17 mouse cellular contexts compared by ENCODE assay signal in genomic region chr6:126806783-126807182, GRCm38 (mm10). TPM values are rescaled to one million over a fixed set of nuclear protein-coding genes. Genes with fewer than 3 reads are reported as not detected.
DNase-seq lines count a peak whose midpoint lies in the region; ATAC-seq and TF ChIP-seq lines count a peak whose summit lies in the region.
"Had no signal": no experiment of that assay in that cellular context is flagged by ENCODE, and none has a peak within 500 bp of the region (broad histone marks: within the 10 kb centered on the region; RNA-seq: fewer than 3 reads in every experiment).

No protein-coding gene starts in this region.

- H3K9me3 ChIP-seq in liver, embryonic 14.5 days (ENCODE audit: control insufficient read depth, low read length) = no peaks in the 10 kb centered on the region
- H3K9me3 ChIP-seq in liver, embryonic 12.5 days (replicated peaks) = no peaks in the 10 kb centered on the region
- H3K9me3 ChIP-seq: forebrain, embryonic 13.5 days; limb, embryonic 13.5 days; midbrain, embryonic 12.5 days had no signal

- H3K27me3 ChIP-seq in liver, embryonic 14.5 days (ENCODE audit: control insufficient read depth, insufficient read depth, low read length) = no peaks in the 10 kb centered on the region
- H3K27me3 ChIP-seq in liver, embryonic 12.5 days (replicated peaks) = no peaks in the 10 kb centered on the region
- H3K27me3 ChIP-seq: forebrain, embryonic 13.5 days; limb, embryonic 13.5 days; midbrain, embryonic 12.5 days had no signal

- intact Hi-C loops in left cerebral cortex, postnatal 4 days (cut with DNase I) = no loop called here

- no peak overlapping the region for H3K9ac ChIP-seq in liver, embryonic 14.5 days (replicated peaks)
- H3K9ac ChIP-seq in liver, embryonic 12.5 days = no peak overlapping the region
- H3K9ac ChIP-seq: forebrain, embryonic 13.5 days; limb, embryonic 13.5 days; midbrain, embryonic 12.5 days had no signal

- no peak overlapping the region for H3K4me2 ChIP-seq in liver, embryonic 14.5 days (ENCODE audit: low read depth)
- H3K4me2 ChIP-seq in liver, embryonic 12.5 days = no peak overlapping the region
- H3K4me2 ChIP-seq: forebrain, embryonic 13.5 days; limb, embryonic 13.5 days; midbrain, embryonic 12.5 days had no signal

- no peak overlapping the region for H3K27ac ChIP-seq in liver, embryonic 14.5 days
- no peak overlapping the region for H3K27ac ChIP-seq in liver, embryonic 12.5 days
- H3K27ac ChIP-seq: forebrain, embryonic 13.5 days; limb, embryonic 13.5 days; midbrain, embryonic 12.5 days had no signal

- ATAC-seq in liver, embryonic 14.5 days (ENCODE audit: insufficient read depth) = no peak
- no peak for ATAC-seq in liver, embryonic 12.5 days
- ATAC-seq in erythroblast, adult 5-6 weeks (replicated peaks; ENCODE audit: low FRiP score, poor library complexity, severe bottlenecking) = no peak
- ATAC-seq: forebrain, embryonic 13.5 days had no signal

- peak; percentile 61 for TF ChIP-seq CTCF in liver, embryonic 14.5 days (IDR thresholded peaks at IDR 0.05; ENCODE audit: low read depth)

- DNase-seq in adrenal gland, postnatal 14 days = peak; percentile 13
- DNase-seq in adrenal gland, postnatal 4 days (ENCODE audit: low spot score in 2 of 2) = no peak
- DNase-seq in liver, embryonic 14.5 days (ENCODE audit: low read depth in 3 of 3, low spot score in 3 of 3) = no peak
- peak; percentile 61 for DNase-seq in ES-CJ7 (ENCODE audit: low read depth, low spot score)
- DNase-seq in induced T-regulatory cell, adult 2 months (ENCODE audit: low read depth) = peak; percentile 71
- DNase-seq in left cerebral cortex, postnatal 4 days = no peak
- DNase-seq: adrenal gland, postnatal 10 days; heart, adult 11 months; kidney, postnatal 10 days had no signal

- H3K4me1 ChIP-seq in liver, embryonic 14.5 days (replicated peaks; ENCODE audit: control insufficient read depth in 2 of 2, insufficient read depth in 2 of 2, low read length in 1 of 2) = no peaks in the 10 kb centered on the region
- no peaks in the 10 kb centered on the region for H3K4me1 ChIP-seq in liver, embryonic 12.5 days
- H3K4me1 ChIP-seq: forebrain, embryonic 13.5 days; limb, embryonic 13.5 days had no signal

- WGBS in liver, embryonic 14.5 days (ENCODE audit: insufficient replicate concordance) = 66% methylated on average over 3 of the region's 3 CpGs
- WGBS in liver, embryonic 12.5 days (ENCODE audit: insufficient replicate concordance) = 70% methylated on average over 3 of the region's 3 CpGs

- H3K36me3 ChIP-seq in liver, embryonic 14.5 days (replicated peaks; ENCODE audit: control insufficient read depth, insufficient read depth, low read depth) = no peaks in the 10 kb centered on the region
- H3K36me3 ChIP-seq in liver, embryonic 12.5 days = no peaks in the 10 kb centered on the region
- H3K36me3 ChIP-seq: limb, embryonic 13.5 days; midbrain, embryonic 12.5 days had no signal

- H3K4me3 ChIP-seq in liver, embryonic 14.5 days (ENCODE audit: insufficient read depth in 1 of 2, low read depth in 2 of 2, low read length in 2 of 2) = no peak overlapping the region
- no peak overlapping the region for H3K4me3 ChIP-seq in liver, embryonic 12.5 days
- H3K4me3 ChIP-seq: forebrain, embryonic 13.5 days; limb, embryonic 13.5 days; midbrain, embryonic 12.5 days had no signal

- no peak for TF ChIP-seq EP300 in liver, embryonic 14.5 days (IDR thresholded peaks at IDR 0.05; ENCODE audit: low read depth)

RNA-seq across cellular contexts. Expression of gene Ndufa9, which starts 42.2 kb away (rescaled TPM):
- 336 and 351 TPM in 2 replicates for total RNA-seq in adrenal gland, postnatal 14 days (2021)
- 100 to 1,000 TPM; 176 to 196 TPM for total RNA-seq in adrenal gland, postnatal 4 days (2021)
- 54.1 and 63.5 TPM in 2 replicates for polyA plus RNA-seq in liver, embryonic 14.5 days (2012; rRNA removed)
- 145 and 151 TPM in 2 replicates for polyA plus RNA-seq in liver, embryonic 14.5 days (2014; fragmentation: Nextera tagmentation; extraction: Ambion mirVana)
- 168 and 169 TPM in 2 replicates for polyA plus RNA-seq in liver, embryonic 12.5 days (2016; fragmentation: Nextera tagmentation; extraction: Ambion mirVana)
- 21.7 and 31.3 TPM in 2 replicates for total RNA-seq in erythroblast, adult 5-6 weeks (2015; ENCODE audit: low replicate concordance)
- total RNA-seq in erythroblast, adult 5-6 weeks (2017; ENCODE audit: low replicate concordance) = 27.3 and 28.5 TPM in 2 replicates
- total RNA-seq in left cerebral cortex, postnatal 4 days (2021) = 100 to 1,000 TPM; 119 to 121 TPM

RNA-seq across cellular contexts. Expression of gene Akap3, which starts 46.1 kb away (rescaled TPM):
- total RNA-seq in adrenal gland, postnatal 14 days (2021) = not detected in 2 replicates
- total RNA-seq in adrenal gland, postnatal 4 days (2021) = not detected
- polyA plus RNA-seq in liver, embryonic 14.5 days (2012; rRNA removed) = not detected in 2 replicates
- polyA plus RNA-seq in liver, embryonic 14.5 days (2014; fragmentation: Nextera tagmentation; extraction: Ambion mirVana) = 0.06 TPM in 1 of 2 replicates, not detected in the other
- not detected in 2 replicates for polyA plus RNA-seq in liver, embryonic 12.5 days (2016; fragmentation: Nextera tagmentation; extraction: Ambion mirVana)
- total RNA-seq in erythroblast, adult 5-6 weeks (2015; ENCODE audit: low replicate concordance) = not detected in 2 replicates
- not detected in 2 replicates for total RNA-seq in erythroblast, adult 5-6 weeks (2017; ENCODE audit: low replicate concordance)
- under 1 TPM; 0.12 to 0.30 TPM for total RNA-seq in left cerebral cortex, postnatal 4 days (2021)
- total RNA-seq: hematopoietic stem cell, adult 5-6 weeks had no signal
- polyA plus RNA-seq: C2C12; limb, embryonic 13.5 days; spleen, adult 2 months had no signal

Comparison
In these comparisons a context has a peak if more than half of its experiments do, and no peak if none do; other contexts are left out.
1. DNase-seq: peak in adrenal gland, postnatal 14 days (single experiment), ES-CJ7 (single experiment) and induced T-regulatory cell, adult 2 months (single experiment); none in adrenal gland, postnatal 4 days (0 of 2), liver, embryonic 14.5 days (0 of 3) and left cerebral cortex, postnatal 4 days (single experiment).